Mouse (Mus musculus): ENCODE measurements around the gene Polr1b. TPM values are rescaled to one million over a fixed set of nuclear protein-coding genes. Genes with fewer than 3 reads are reported as not detected.

Polr1b gene
- polyA plus RNA-seq, 1 experiment from 2014 or later = 19.4 TPM

- 95% methylated on average over 12 of the region's 12 CpGs for WGBS
- ATAC-seq (ENCODE audit: insufficient read depth, low FRiP score, low TSS enrichment) (no peak), DNase-seq (ENCODE audit: low spot score) (no peak)
- no peaks in the 10 kb centered on the region for H3K27me3 ChIP-seq (ENCODE audit: control insufficient read depth, insufficient read depth, low read length)
- no peaks in the 10 kb centered on the region for H3K4me1 ChIP-seq (ENCODE audit: control insufficient read depth, insufficient read depth, low read length)
- no peak overlapping the region for H3K4me3 ChIP-seq (ENCODE audit: low read depth, low read length)
- H3K9ac ChIP-seq (ENCODE audit: low read length) = no peak overlapping the region
- H3K27ac ChIP-seq (ENCODE audit: low read depth, low read length) = no peak overlapping the region
- no peaks in the 10 kb centered on the region for H3K9me3 ChIP-seq (ENCODE audit: control insufficient read depth, low read length)
- no peak overlapping the region for H3K4me2 ChIP-seq (ENCODE audit: low read depth)
- H3K36me3 ChIP-seq (ENCODE audit: control insufficient read depth, insufficient read depth, low read length) = peaks cover 10% of the 10 kb centered on the region; the same call in 1 of the 2 replicates
These were observed 8.0 kb upstream of the Polr1b start for GRCm38 (mm10) chr2:129092810-129093209.

GRCm38 (mm10) chr2:129093926-129094724 is 6.7 kb upstream of the Polr1b start:
- WGBS = 89% methylated on average over 18 of the region's 18 CpGs
- Histone ChIP-seq H3K4me1 (ENCODE audit: control insufficient read depth, insufficient read depth, low read length) (no peaks in the 10 kb centered on the region), H3K4me2 (ENCODE audit: low read depth) (no peak overlapping the region), H3K9me3 (ENCODE audit: control insufficient read depth, low read length) (no peaks in the 10 kb centered on the region), H3K27ac (ENCODE audit: low read depth, low read length) (no peak overlapping the region), H3K27me3 (ENCODE audit: control insufficient read depth, insufficient read depth, low read length) (no peaks in the 10 kb centered on the region), H3K9ac (ENCODE audit: low read length) (no peak overlapping the region), H3K36me3 (ENCODE audit: control insufficient read depth, insufficient read depth, low read length) (peaks cover 10% of the 10 kb centered on the region; the same call in 1 of the 2 replicates), H3K4me3 (ENCODE audit: low read depth, low read length) (no peak overlapping the region)
- ATAC-seq (ENCODE audit: insufficient read depth, low FRiP score, low TSS enrichment) (no peak), DNase-seq (ENCODE audit: low spot score) (no peak)

DNA sequence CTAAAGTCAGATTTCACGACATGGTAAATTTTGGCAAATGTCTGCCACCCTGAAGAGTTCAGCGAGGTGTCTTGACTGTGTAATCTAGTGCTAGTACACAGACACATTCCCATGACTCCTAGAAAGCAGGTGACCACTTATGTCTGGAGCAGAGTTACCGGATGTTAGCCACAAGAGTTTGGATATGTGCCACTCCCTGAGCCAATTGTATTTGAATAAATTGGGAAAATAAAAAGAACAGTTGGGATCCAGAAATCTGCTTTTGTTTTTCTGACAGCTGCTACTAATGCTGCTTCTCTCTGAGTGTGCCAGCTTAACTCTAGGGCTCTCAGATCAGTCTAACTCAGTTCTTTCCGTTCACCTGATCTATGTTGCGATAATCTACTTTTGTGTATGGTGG is 12.1 kb downstream of the Polr1b start:
- Histone ChIP-seq H3K4me1 (ENCODE audit: control insufficient read depth, insufficient read depth, low read length) (no peaks in the 10 kb centered on the region), H3K27me3 (ENCODE audit: control insufficient read depth, insufficient read depth, low read length) (no peaks in the 10 kb centered on the region), H3K36me3 (ENCODE audit: control insufficient read depth, insufficient read depth, low read length) (peaks cover 11% of the 10 kb centered on the region), H3K27ac (ENCODE audit: low read depth, low read length) (no peak overlapping the region), H3K4me3 (ENCODE audit: low read depth, low read length) (no peak overlapping the region), H3K4me2 (ENCODE audit: low read depth) (no peak overlapping the region), H3K9ac (ENCODE audit: low read length) (no peak overlapping the region), H3K9me3 (ENCODE audit: control insufficient read depth, low read length) (no peaks in the 10 kb centered on the region)
- ATAC-seq (ENCODE audit: insufficient read depth, low FRiP score, low TSS enrichment) = no peak
- WGBS = 96% methylated on average over 5 of the region's 5 CpGs
- no peak for DNase-seq (ENCODE audit: low spot score)

DNA sequence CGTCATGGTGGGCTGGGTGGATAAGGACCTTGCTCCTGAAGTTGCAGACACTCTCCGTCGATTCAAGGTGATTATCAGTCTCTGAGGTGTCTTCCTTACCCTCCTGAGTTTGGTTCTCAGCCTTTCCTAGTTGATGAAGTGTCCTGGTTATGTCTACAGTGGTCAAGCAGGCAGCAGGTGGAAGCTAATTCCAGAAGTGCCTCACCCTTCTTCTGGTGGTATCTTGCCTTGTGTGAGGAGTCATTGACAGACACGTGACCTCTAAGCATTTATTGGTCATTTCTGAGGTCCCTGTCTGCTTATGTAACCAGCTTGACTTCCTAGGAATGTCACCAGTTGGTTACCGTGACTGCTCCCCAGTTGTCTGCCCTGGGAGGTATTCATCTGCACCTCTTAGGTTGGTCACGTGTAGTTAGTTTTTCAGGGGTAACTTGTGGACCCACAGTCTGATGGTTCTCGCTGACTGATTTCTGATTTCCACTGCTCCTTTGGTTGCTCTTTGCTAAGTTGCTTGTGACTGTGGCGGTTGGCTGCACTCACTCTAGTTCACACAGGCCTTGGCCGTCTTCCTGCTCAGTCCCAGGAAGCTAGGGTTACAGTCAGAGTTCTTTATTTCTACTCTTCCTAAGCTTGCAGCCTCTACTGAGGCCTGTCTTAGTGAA is 15.0 kb downstream of the Polr1b start:
- H3K36me3 ChIP-seq (ENCODE audit: control insufficient read depth, insufficient read depth, low read length) = peaks cover 16% of the 10 kb centered on the region
- no peak for ATAC-seq (ENCODE audit: insufficient read depth, low FRiP score, low TSS enrichment)
- H3K4me1 ChIP-seq (ENCODE audit: control insufficient read depth, insufficient read depth, low read length) = no peaks in the 10 kb centered on the region

GRCm38 (mm10) chr2:129116368-129116739 is 15.6 kb downstream of the Polr1b start:
- H3K4me2 ChIP-seq (ENCODE audit: low read depth) = no peak overlapping the region
- 100% methylated on average over 1 of the region's 1 CpGs for WGBS
- H3K27ac ChIP-seq (ENCODE audit: low read depth, low read length) = no peak overlapping the region
- H3K9ac ChIP-seq (ENCODE audit: low read length) = no peak overlapping the region
- no peaks in the 10 kb centered on the region for H3K4me1 ChIP-seq (ENCODE audit: control insufficient read depth, insufficient read depth, low read length)
- H3K4me3 ChIP-seq (ENCODE audit: low read depth, low read length) = no peak overlapping the region
- DNase-seq (ENCODE audit: low spot score) (no peak), ATAC-seq (ENCODE audit: insufficient read depth, low FRiP score, low TSS enrichment) (no peak)
- H3K9me3 ChIP-seq (ENCODE audit: control insufficient read depth, low read length) = no peaks in the 10 kb centered on the region
- H3K36me3 ChIP-seq (ENCODE audit: control insufficient read depth, insufficient read depth, low read length) = peaks cover 16% of the 10 kb centered on the region
- H3K27me3 ChIP-seq (ENCODE audit: control insufficient read depth, insufficient read depth, low read length) = no peaks in the 10 kb centered on the region

More for the DNA sequence above, 15.0 kb downstream of the Polr1b start:
- no peak overlapping the region for H3K4me3 ChIP-seq (ENCODE audit: low read depth, low read length)
- H3K4me2 ChIP-seq (ENCODE audit: low read depth) = no peak overlapping the region
- H3K9ac ChIP-seq (ENCODE audit: low read length) = no peak overlapping the region
- H3K9me3 ChIP-seq (ENCODE audit: control insufficient read depth, low read length) = no peaks in the 10 kb centered on the region
- no peak for DNase-seq (ENCODE audit: low spot score)
- H3K27ac ChIP-seq (ENCODE audit: low read depth, low read length) = no peak overlapping the region
- no peaks in the 10 kb centered on the region for H3K27me3 ChIP-seq (ENCODE audit: control insufficient read depth, insufficient read depth, low read length)
- 93% methylated on average over 9 of the region's 9 CpGs for WGBS

- Histone ChIP-seq H3K36me3 (ENCODE audit: control insufficient read depth, insufficient read depth, low read length) (peaks cover 18% of the 10 kb centered on the region), H3K9me3 (ENCODE audit: control insufficient read depth, low read length) (no peaks in the 10 kb centered on the region), H3K4me2 (ENCODE audit: low read depth) (no peak overlapping the region), H3K27ac (ENCODE audit: low read depth, low read length) (no peak overlapping the region), H3K27me3 (ENCODE audit: control insufficient read depth, insufficient read depth, low read length) (no peaks in the 10 kb centered on the region), H3K4me3 (ENCODE audit: low read depth, low read length) (no peak overlapping the region), H3K4me1 (ENCODE audit: control insufficient read depth, insufficient read depth, low read length) (no peaks in the 10 kb centered on the region), H3K9ac (ENCODE audit: low read length) (no peak overlapping the region)
- DNase-seq (ENCODE audit: low spot score) (no peak), ATAC-seq (ENCODE audit: insufficient read depth, low FRiP score, low TSS enrichment) (no peak)
- 97% methylated on average over 12 of the region's 12 CpGs for WGBS
These were observed 17.3 kb downstream of the Polr1b start for GRCm38 (mm10) chr2:129118061-129118460.

DNA sequence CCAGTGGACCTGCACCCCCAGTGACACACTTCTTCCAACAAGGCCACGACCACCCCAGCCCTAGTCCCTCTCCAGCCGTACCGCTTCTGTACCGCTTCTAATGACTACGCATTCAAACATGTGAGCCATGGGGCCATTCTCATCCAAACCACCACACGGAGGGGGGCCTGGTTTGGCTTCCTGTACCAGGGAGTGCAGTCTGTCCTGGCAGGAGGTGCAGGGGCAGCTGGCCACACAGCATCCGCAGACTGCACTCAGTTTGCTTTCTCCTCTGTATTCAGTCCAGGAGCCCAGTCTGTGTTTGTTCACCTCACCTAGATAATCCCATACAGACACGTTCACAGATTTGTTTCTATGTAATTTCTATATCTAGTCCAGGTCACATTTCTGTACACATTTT is 21.2 kb downstream of the Polr1b start:
- ATAC-seq (ENCODE audit: insufficient read depth, low FRiP score, low TSS enrichment) (no peak), DNase-seq (ENCODE audit: low spot score) (no peak)
- 96% methylated on average over 8 of the region's 8 CpGs for WGBS
- Histone ChIP-seq H3K4me1 (ENCODE audit: control insufficient read depth, insufficient read depth, low read length) (no peaks in the 10 kb centered on the region), H3K27ac (ENCODE audit: low read depth, low read length) (no peak overlapping the region), H3K9ac (ENCODE audit: low read length) (no peak overlapping the region), H3K36me3 (ENCODE audit: control insufficient read depth, insufficient read depth, low read length) (peaks cover 21% of the 10 kb centered on the region), H3K27me3 (ENCODE audit: control insufficient read depth, insufficient read depth, low read length) (no peaks in the 10 kb centered on the region), H3K4me2 (ENCODE audit: low read depth) (no peak overlapping the region), H3K9me3 (ENCODE audit: control insufficient read depth, low read length) (no peaks in the 10 kb centered on the region), H3K4me3 (ENCODE audit: low read depth, low read length) (no peak overlapping the region)

GRCm38 (mm10) chr2:129129412-129129929 is 28.7 kb downstream of the Polr1b start, which contains the start of gene Chchd5:
TSS of gene Chchd5 (plus strand) at chr2:129129700.
- Histone ChIP-seq H3K4me2 (ENCODE audit: low read depth) (peak within 1 kb of the TSS; percentile 65), H3K9ac (ENCODE audit: low read length) (peak within 1 kb of the TSS; percentile 81), H3K27ac (ENCODE audit: low read depth, low read length) (peak within 1 kb of the TSS; percentile 67), H3K27me3 (ENCODE audit: control insufficient read depth, insufficient read depth, low read length) (no peaks in the 10 kb centered on the region), H3K4me3 (ENCODE audit: low read depth, low read length) (peak within 1 kb of the TSS; percentile 59), H3K36me3 (ENCODE audit: control insufficient read depth, insufficient read depth, low read length) (peaks cover 17% of the 10 kb centered on the region), H3K4me1 (ENCODE audit: control insufficient read depth, insufficient read depth, low read length) (peaks cover 5% of the 10 kb centered on the region; the same call in 1 of the 2 replicates), H3K9me3 (ENCODE audit: control insufficient read depth, low read length) (no peaks in the 10 kb centered on the region)
- WGBS = under 1% methylated on average over 35 of the region's 35 CpGs
- DNase-seq (ENCODE audit: low spot score) (peak; percentile 93), ATAC-seq (ENCODE audit: insufficient read depth, low FRiP score, low TSS enrichment) (peak; percentile 99)
